Mouse (Mus musculus): Measurements from ENCODE around the gene Cds1. TPM values are rescaled to one million over a fixed set of nuclear protein-coding genes. Genes with fewer than 3 reads are reported as not detected.

The Cds1 gene
- polyA plus RNA-seq (2015; fragmentation: Nextera tagmentation; extraction: Ambion mirVana): 4.0 and 4.6 TPM in 2 replicates

DNA sequence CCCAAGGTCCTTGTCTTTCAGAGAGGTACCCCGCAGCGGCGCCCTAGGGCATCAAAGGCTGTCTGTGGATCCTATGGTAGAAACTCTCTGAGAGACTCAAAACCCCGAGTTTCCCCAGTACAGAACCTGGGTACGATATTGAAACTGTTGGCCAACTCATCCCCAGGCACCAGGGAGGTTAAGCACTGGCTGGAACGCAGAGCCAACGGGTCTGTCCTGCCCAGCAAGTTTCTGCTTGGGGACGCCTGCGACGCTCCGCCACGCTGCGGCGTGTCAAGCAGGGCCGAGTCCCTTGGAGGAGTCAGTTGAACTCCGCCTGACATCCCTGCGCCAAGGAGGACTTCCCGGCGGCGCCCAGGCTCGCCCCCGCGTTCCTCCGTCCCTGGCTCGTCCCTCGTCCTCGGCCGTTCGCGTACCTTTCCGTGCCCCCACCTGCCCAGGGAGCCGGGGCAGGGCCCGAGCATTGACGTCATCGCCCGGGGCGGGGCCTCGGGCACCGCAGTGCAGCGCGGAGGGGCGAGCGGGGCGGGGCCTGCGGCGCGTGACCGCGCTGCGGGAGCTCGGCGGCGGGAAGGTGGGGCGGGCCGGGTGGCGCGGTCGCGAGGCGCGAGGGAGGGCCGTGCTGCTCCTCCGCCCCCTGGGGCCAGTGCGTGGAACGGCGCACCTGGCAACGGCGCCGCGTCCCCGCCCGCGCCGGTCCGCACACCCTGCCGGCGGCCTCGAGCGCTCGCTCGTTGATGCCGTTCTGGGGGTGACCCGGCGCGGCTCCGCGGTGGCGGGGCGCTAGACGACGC, at the start of gene Cds1:
Cds1 (plus strand) TSS at position 577 of the 794 bp plus-strand sequence.
- peaks cover 11% of the 10 kb centered on the region for H3K4me1 ChIP-seq
- under 1% methylated on average over 90 of the region's 91 CpGs for WGBS
- H3K27ac ChIP-seq (replicated peaks): no peak within 1 kb of the TSS
- H3K27me3 ChIP-seq: peaks cover 52% of the 10 kb centered on the region
- H3K36me3 ChIP-seq: no peaks in the 10 kb centered on the region
- H3K9me3 ChIP-seq: no peaks in the 10 kb centered on the region
- ATAC-seq (replicated peaks): peak; percentile 93
- H3K9ac ChIP-seq (replicated peaks): peak within 1 kb of the TSS; percentile 57
- H3K4me2 ChIP-seq (replicated peaks): peak within 1 kb of the TSS; percentile 97
- H3K4me3 ChIP-seq: peak within 1 kb of the TSS; percentile 67

- ATAC-seq (replicated peaks): no peak
- 87% methylated on average over 9 of the region's 9 CpGs for WGBS
Observed at GRCm38 (mm10) chr5:101724216-101724615, 40.7 kb upstream of the Cds1 start.

GRCm38 (mm10) chr5:101724756-101725155, 40.2 kb upstream of the Cds1 start:
- H3K9me3 ChIP-seq: no peaks in the 10 kb centered on the region
- no peak for ATAC-seq (replicated peaks)
- H3K4me3 ChIP-seq: no peak overlapping the region
- H3K27me3 ChIP-seq: no peaks in the 10 kb centered on the region
- no peaks in the 10 kb centered on the region for H3K36me3 ChIP-seq
- WGBS: 96% methylated on average over 16 of the region's 16 CpGs
- no peak overlapping the region for H3K27ac ChIP-seq (replicated peaks)
- no peak overlapping the region for H3K9ac ChIP-seq (replicated peaks)
- H3K4me1 ChIP-seq: no peaks in the 10 kb centered on the region
- no peak overlapping the region for H3K4me2 ChIP-seq (replicated peaks)

More at GRCm38 (mm10) chr5:101724216-101724615, 40.7 kb upstream of the Cds1 start:
- no peak overlapping the region for H3K4me3 ChIP-seq
- no peak overlapping the region for H3K9ac ChIP-seq (replicated peaks)
- H3K27me3 ChIP-seq: no peaks in the 10 kb centered on the region
- H3K27ac ChIP-seq (replicated peaks): no peak overlapping the region
- H3K4me2 ChIP-seq (replicated peaks): no peak overlapping the region
- no peaks in the 10 kb centered on the region for H3K36me3 ChIP-seq
- H3K9me3 ChIP-seq: no peaks in the 10 kb centered on the region
- H3K4me1 ChIP-seq: no peaks in the 10 kb centered on the region

DNA sequence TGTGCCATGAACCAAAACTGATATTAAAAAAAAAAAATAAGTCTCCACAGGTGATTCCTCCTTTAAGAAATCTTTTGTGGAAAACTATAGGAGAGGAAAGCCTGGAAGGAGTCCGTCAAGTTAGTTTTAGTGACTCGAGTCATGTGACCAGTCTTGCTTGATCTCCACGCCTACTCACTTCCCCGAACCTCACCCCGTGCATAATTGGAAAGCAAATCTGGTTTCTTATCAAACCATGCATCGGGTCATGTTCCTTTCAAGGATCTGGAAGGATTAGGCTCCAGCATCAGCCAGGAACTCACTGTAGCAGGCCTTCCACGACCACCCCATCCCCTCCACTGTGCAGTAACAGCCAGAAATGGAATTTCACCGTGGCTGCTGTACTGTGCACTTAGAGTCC, 39.2 kb upstream of the Cds1 start:
- no peaks in the 10 kb centered on the region for H3K4me1 ChIP-seq
- H3K27me3 ChIP-seq: no peaks in the 10 kb centered on the region
- H3K9ac ChIP-seq (replicated peaks): no peak overlapping the region
- no peak overlapping the region for H3K4me2 ChIP-seq (replicated peaks)
- no peaks in the 10 kb centered on the region for H3K36me3 ChIP-seq
- H3K9me3 ChIP-seq: no peaks in the 10 kb centered on the region
- H3K27ac ChIP-seq (replicated peaks): no peak overlapping the region
- WGBS: 84% methylated on average over 8 of the region's 8 CpGs
- no peak overlapping the region for H3K4me3 ChIP-seq
- ATAC-seq (replicated peaks): no peak

- no peak overlapping the region for H3K27ac ChIP-seq (replicated peaks)
- no peaks in the 10 kb centered on the region for H3K9me3 ChIP-seq
- no peak overlapping the region for H3K4me3 ChIP-seq
- no peaks in the 10 kb centered on the region for H3K36me3 ChIP-seq
- no peaks in the 10 kb centered on the region for H3K27me3 ChIP-seq
- WGBS: 85% methylated on average over 6 of the region's 6 CpGs
- no peak overlapping the region for H3K4me2 ChIP-seq (replicated peaks)
- H3K9ac ChIP-seq (replicated peaks): no peak overlapping the region
- no peak for ATAC-seq (replicated peaks)
- H3K4me1 ChIP-seq: no peaks in the 10 kb centered on the region
Observed at GRCm38 (mm10) chr5:101726371-101726770, 38.6 kb upstream of the Cds1 start.

DNA sequence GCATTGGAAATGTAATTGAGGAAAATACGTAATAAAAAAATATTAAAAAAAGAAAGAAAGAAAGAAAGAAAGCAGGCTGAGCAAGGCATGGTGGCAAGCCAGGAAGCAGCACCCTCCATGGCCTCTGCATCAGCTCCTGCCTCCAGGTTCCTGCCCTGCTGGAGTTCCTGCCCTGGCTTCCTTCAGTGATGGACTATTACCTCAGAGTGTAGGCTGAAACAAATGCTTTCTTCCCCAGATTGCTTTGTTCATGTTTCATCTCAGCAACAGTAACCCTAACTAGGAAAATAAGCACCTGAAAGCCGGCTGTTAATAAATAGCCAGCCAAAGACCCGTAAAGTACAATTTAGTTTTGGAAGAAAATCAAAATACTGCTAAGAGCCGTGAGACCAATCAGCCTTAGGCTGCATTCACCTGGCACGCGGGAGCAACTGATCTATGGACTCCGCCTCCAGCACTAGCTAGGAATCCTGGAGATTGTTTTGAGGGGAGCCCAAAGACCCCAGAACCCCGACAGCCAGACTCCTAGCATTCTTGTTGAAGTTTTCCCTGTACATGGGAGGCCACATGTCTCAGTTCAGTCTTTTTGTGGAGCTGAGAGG, 36.5 kb upstream of the Cds1 start:
- H3K27me3 ChIP-seq: no peaks in the 10 kb centered on the region
- no peak overlapping the region for H3K27ac ChIP-seq (replicated peaks)
- WGBS: 68% methylated on average over 8 of the region's 8 CpGs
- H3K4me2 ChIP-seq (replicated peaks): no peak overlapping the region
- no peak for ATAC-seq (replicated peaks)
- no peak overlapping the region for H3K4me3 ChIP-seq
- H3K4me1 ChIP-seq: no peaks in the 10 kb centered on the region
- no peak overlapping the region for H3K9ac ChIP-seq (replicated peaks)
- H3K9me3 ChIP-seq: no peaks in the 10 kb centered on the region
- H3K36me3 ChIP-seq: no peaks in the 10 kb centered on the region

DNA sequence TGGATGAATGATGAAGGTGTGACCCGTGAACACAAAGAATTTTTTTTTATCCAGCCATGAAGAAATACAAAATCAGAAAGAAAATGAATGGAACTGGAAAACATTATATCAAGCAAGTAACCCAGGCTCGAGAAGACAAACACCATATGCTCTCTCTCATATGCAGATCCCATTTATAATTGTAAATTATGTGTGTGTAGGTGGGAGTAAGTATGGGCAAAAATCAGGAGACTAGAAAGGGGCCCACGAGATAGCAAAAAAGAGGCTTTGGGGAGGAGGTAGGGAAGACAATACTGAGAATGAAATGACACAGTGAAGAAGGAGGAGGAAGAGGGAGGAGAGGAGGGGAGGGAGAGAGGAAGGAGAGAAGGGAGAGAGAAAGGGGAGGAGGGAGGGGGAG, 27.6 kb upstream of the Cds1 start:
- no peak for ATAC-seq (replicated peaks)
- no peak overlapping the region for H3K4me2 ChIP-seq (replicated peaks)
- H3K27me3 ChIP-seq: no peaks in the 10 kb centered on the region
- no peak overlapping the region for H3K27ac ChIP-seq (replicated peaks)
- H3K36me3 ChIP-seq: no peaks in the 10 kb centered on the region
- H3K9ac ChIP-seq (replicated peaks): no peak overlapping the region
- no peaks in the 10 kb centered on the region for H3K4me1 ChIP-seq
- H3K4me3 ChIP-seq: no peak overlapping the region
- WGBS: 63% methylated on average over 3 of the region's 3 CpGs
- no peaks in the 10 kb centered on the region for H3K9me3 ChIP-seq

- ATAC-seq (replicated peaks): no peak
- 84% methylated on average over 16 of the region's 16 CpGs for WGBS
- no peaks in the 10 kb centered on the region for H3K4me1 ChIP-seq
- H3K36me3 ChIP-seq: no peaks in the 10 kb centered on the region
- no peak overlapping the region for H3K4me3 ChIP-seq
- H3K27me3 ChIP-seq: no peaks in the 10 kb centered on the region
- no peak overlapping the region for H3K27ac ChIP-seq (replicated peaks)
- no peak overlapping the region for H3K4me2 ChIP-seq (replicated peaks)
- H3K9ac ChIP-seq (replicated peaks): no peak overlapping the region
- H3K9me3 ChIP-seq: no peaks in the 10 kb centered on the region
Observed at GRCm38 (mm10) chr5:101740471-101741223, 24.3 kb upstream of the Cds1 start.

DNA sequence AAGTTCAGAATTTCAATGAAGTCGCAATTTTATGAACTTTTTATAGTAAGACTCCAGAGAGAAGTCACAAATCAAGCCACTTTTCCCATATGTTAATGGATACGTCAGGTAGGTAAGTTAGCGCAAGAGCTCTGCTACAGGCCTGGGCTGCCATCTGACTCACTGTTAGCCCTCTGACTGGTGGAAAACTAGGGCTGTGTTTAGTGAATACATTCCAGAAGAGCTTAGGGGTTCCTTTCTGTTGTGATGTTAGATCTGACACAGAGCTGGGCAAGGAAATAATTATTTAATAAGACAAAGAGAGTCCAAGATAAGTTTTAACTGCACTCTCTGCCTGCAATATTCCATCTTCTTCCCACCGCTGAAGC, 23.7 kb upstream of the Cds1 start:
- 97% methylated on average over 4 of the region's 4 CpGs for WGBS
- no peak overlapping the region for H3K27ac ChIP-seq (replicated peaks)
- no peak for ATAC-seq (replicated peaks)

GRCm38 (mm10) chr5:101742014-101742413, 22.9 kb upstream of the Cds1 start:
- WGBS: 87% methylated on average over 2 of the region's 2 CpGs
- no peak for ATAC-seq (replicated peaks)

More for the DNA sequence above, 23.7 kb upstream of the Cds1 start:
- Histone ChIP-seq H3K4me2 (replicated peaks) (no peak overlapping the region), H3K9me3 (no peaks in the 10 kb centered on the region), H3K36me3 (no peaks in the 10 kb centered on the region), H3K4me3 (no peak overlapping the region), H3K9ac (replicated peaks) (no peak overlapping the region), H3K27me3 (no peaks in the 10 kb centered on the region), H3K4me1 (no peaks in the 10 kb centered on the region)

GRCm38 (mm10) chr5:101742425-101742824, 22.5 kb upstream of the Cds1 start:
- Histone ChIP-seq H3K36me3 (no peaks in the 10 kb centered on the region), H3K9ac (replicated peaks) (no peak overlapping the region), H3K9me3 (no peaks in the 10 kb centered on the region), H3K4me3 (no peak overlapping the region), H3K4me1 (no peaks in the 10 kb centered on the region), H3K27ac (replicated peaks) (no peak overlapping the region), H3K27me3 (no peaks in the 10 kb centered on the region), H3K4me2 (replicated peaks) (no peak overlapping the region)
- ATAC-seq (replicated peaks): no peak
- 93% methylated on average over 8 of the region's 8 CpGs for WGBS

More at GRCm38 (mm10) chr5:101742014-101742413, 22.9 kb upstream of the Cds1 start:
- Histone ChIP-seq H3K4me1 (no peaks in the 10 kb centered on the region), H3K9me3 (no peaks in the 10 kb centered on the region), H3K9ac (replicated peaks) (no peak overlapping the region), H3K36me3 (no peaks in the 10 kb centered on the region), H3K27me3 (no peaks in the 10 kb centered on the region), H3K4me3 (no peak overlapping the region), H3K4me2 (replicated peaks) (no peak overlapping the region), H3K27ac (replicated peaks) (no peak overlapping the region)

GRCm38 (mm10) chr5:101744886-101745285, 20.0 kb upstream of the Cds1 start:
- H3K27ac ChIP-seq (replicated peaks): no peak overlapping the region
- H3K9me3 ChIP-seq: no peaks in the 10 kb centered on the region
- H3K27me3 ChIP-seq: no peaks in the 10 kb centered on the region
- no peaks in the 10 kb centered on the region for H3K4me1 ChIP-seq
- ATAC-seq (replicated peaks): no peak
- WGBS: 72% methylated on average over 6 of the region's 6 CpGs
- no peak overlapping the region for H3K9ac ChIP-seq (replicated peaks)
- no peaks in the 10 kb centered on the region for H3K36me3 ChIP-seq
- H3K4me3 ChIP-seq: no peak overlapping the region
- H3K4me2 ChIP-seq (replicated peaks): no peak overlapping the region

All from forebrain, embryonic 15.5 days (tissue).